Mouse (Mus musculus) liver, embryonic 14.5 days (tissue): ENCODE data around the gene Dpp7.

Source experiments
- CTCF ChIP-seq: IDR thresholded peaks from 2 replicates; pipeline ENCODE4 v1.5.1; 2016; ENCODE audit warnings: antibody characterized with exemption, low read depth, control low read depth
- EP300 ChIP-seq: IDR thresholded peaks from 2 replicates; pipeline ENCODE4 v1.6.1; 2016; ENCODE audit warnings: antibody characterized with exemption, low read depth

DNA sequence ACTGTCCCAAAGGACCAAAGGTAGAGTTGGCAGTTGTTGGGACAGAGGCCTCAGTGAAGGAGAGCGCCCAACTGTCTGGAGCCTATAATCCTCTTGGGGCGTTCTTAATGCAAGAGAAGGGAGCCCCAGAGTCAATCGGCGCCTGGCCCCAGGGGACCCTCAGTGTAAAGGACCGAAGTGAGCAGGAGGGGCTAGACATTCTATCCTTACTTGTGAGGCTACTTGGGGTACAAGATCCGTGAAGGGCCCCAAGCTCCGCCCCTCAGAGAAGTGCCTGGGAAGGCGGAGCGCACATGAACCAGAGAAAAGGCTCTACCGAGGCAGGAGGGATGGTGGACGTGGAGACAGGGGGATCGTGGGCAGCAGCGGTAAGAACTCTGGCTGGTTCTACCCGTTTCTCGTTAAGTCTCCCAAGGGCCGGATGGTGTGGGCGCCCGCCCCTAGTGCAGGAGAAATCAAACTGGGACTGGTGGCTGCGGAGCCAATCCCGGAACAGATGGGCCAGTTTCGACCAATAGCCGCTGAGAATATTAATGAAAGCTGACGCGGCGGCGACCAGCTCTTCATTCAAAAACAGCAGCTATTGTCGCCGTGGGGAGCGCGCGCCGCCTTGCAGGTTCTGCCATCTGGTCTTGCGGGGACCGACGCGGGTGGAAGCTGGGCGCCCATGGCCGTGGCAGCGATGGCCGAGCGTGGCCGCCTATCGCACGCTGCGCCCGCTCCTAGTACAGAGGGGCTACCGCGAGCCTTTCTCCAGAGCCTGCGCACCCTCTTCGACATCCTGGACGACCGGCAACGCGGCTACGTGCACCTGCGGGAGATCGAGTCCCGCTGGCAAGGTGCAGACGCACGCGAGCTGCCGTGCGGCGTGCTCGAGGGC is 15.8 kb upstream of the Dpp7 start, which contains the start of gene Sapcd2:
- TF ChIP-seq CTCF (0 out of 2 replicates have a peak, but pooled peaks have one; percentile 2), EP300 (no peak)
